Mouse (Mus musculus) ZHBTc4 (cell line): ENCODE measurements around the gene Fanca.
"Not testable (repeated sequence)": the region's sequence is repeated elsewhere in the genome, so short reads cannot be mapped to it uniquely, and the experiment has no call there.

Experiments
- DNase-seq: peaks from one replicate; pipeline ENCODE4 v3.0.0-alpha.2; 2011; ENCODE audit warnings: low read depth, low spot score

Gene Fanca

DNA sequence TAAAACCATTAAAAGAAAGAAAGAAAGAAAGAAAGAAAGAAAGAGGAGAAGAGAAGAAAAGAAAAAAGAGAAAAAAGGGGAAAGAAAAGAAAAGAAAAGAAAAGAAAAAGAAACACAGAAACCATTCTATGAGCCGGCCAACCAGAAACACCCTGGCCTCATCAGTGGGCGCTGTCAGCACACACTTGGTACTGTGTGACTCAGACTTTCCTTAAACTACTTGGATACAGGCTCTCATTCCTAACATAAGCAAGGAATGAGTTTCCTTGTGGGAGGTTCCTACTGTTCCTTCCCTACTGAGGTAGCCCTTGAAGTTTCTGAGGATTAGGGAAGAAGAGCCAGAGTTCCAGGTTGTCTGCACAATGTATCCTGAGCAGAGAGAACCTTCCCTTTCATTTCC lies 12.9 kb upstream of the Fanca start:
- DNase-seq: no peak

DNA sequence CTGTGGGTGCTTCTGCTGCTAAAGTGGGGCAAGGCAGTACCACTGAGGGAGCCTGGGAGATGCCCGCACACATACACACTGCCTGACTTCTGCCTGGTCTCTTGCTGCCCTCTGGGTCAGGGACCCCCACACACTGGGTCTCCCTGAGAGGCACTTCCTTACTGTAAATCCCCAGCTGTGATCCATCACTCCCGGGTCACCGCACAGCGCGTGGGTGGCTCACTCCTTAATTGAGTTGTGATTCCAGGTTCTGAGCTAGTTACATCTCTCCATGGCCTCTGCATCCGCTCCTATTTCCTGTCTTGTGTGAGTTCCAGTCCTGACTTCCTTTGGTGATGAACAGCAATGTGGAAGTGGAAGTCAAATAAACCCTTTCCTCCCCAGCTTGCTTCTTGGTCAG lies 12.3 kb upstream of the Fanca start:
- DNase-seq: no peak

DNA sequence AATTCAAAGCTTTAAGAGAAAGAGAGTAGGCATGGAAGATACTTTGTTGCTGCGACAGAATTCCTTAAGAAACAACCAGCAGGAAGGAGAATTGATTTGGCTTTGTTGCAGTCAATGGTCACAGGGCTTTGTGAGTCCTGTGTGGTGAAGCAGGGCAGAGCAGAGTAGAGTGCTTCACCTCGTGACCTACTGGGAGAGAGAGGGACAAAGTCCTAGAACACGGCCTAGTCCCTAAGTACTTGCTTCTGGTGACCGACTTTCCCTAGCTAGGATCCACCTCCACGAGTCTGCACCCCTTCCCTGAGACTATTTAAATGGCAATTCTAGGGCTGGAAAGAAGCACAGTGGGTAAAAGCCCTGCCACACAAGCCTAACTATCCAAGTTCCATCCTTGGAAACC lies 11.6 kb upstream of the Fanca start:
- DNase-seq: no peak

DNA sequence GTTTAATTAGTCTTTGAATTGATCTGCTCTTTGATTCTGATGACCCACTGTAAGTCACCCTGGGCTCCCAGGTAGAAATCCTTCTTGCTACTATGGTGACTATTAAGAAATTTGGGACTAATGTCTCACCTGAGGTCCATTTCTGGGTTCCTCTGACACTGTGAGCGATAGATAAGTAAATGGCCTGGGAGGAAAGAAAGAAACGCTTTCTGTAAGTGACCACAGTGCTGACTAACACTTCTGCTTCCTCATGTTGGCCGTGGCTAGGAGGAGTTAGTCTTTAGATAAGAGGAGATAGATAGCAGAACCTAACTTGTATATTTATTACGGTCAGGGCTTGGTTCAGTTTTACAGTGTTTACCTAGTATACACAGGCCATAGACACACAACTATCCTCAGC lies 11.0 kb upstream of the Fanca start:
- DNase-seq: no peak

DNA sequence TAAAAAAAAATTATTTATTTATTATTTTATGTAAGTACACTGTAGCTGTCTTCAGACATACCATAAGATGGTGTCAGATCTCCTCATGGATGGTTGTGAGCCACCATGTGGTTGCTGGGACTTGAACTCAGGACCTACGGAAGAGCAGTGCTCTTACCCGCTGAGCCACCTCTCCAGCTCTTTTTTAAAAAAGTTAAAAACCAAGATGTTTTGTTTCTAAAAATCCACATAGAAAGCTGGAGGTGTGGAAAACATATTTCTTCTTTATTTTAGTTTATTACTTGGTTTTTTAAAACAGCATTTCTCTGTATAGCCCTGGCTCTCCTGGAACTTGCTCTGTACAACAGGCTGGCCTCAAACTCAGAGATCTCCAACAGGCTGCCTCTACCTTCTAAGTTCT lies 10.2 kb upstream of the Fanca start:
- no peak for DNase-seq

DNA sequence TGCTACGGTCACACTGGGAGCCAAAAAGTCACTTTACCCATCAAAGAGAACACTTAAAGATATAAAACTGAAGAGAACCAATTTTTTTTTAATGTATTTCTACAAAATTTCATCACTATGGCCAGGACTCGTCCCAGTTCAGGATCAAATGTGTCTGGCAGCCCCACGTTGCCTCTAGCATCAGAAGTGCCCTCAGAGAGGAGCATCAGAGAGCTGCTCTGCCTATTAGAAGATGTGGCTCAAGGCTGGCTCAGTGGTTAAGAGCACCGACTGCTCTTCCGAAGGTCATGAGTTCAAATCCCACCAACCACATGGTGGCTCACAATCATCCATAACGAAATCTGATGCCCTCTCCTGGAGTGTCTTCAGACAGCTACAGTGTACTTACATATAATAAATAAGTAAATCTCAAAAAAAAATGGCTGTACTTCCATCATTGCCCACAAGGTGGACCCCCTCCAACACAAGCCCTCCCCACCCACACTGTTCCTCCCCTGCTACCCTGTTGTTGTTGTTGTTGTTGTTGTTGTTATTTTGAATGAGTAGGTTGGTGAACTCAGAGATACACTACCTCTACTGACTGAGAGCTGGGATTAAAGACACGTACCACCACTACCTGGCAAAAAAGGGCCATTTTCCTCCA lies 1.3 kb upstream of the Fanca start:
- DNase-seq: peak; percentile 71

DNA sequence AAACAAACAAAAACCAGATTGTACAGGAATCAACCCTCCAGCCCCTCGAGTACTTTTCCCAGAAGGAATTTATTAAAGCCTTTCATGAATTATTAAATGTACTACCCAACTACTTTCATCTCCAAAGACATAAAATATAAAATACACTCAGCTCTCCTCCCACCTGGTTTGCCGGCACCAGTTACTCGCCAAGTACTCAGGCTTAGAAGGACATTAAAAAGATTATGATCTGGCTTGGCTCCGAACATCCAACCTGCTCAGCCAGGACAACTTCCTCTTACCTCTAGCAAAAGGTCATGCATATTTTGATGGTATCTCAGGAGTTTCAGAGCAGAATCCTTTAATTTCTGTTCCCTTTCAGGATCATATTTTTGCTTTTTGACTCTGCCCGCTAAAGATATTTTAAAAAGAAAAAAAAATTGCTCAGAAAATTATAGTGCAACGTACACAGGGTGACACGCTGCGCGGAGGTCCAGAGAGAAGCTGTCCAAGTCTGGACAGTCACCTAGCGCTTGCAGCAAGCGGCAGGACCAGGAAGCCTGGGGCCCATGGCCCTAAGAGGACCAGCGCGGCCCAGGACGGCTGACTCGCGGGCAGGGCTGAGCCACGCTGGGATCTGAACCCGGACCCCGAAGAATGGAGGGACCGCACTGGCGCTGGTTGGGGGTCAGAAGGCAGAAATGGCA lies 452 bp downstream of the Fanca start:
- DNase-seq: no peak

DNA sequence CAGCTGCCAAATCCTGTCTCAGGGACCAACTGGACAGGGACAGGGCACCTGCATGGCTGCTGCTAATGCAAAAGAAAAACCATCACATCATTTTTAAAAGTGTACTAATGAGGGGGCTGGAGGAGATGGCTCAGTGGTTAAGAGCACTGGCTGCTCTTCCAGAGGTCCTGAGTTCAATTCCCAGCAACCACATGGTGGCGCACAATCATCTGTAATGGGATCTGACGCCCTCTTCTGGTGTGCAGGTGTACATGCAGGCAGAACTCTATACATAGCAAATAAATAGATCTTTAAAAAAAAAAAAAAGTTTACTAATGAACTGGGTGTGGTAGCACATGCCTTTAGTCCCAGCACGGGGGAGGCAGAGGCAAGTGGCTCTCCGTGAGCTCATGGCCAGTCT lies 9.6 kb downstream of the Fanca start:
- no peak for DNase-seq

DNA sequence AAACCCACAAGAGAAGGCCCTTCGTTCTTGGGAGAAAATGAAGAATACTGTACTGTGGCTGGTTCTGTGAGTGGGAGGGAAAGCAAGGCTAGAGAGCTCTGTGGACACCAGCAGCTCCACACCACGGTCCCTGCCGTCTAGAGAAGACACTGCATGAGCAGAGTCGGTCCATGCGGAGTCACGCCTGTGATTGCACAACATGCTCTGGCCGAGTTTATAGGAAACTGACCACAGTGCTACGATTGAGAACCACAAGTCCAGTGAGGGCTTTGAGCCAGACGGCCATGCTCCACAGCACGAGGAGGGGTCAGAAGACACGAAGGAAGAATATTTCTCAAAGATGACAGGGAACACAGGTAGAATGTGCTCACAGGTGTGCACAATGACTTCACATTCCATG lies 20.1 kb downstream of the Fanca start:
- no peak for DNase-seq

DNA sequence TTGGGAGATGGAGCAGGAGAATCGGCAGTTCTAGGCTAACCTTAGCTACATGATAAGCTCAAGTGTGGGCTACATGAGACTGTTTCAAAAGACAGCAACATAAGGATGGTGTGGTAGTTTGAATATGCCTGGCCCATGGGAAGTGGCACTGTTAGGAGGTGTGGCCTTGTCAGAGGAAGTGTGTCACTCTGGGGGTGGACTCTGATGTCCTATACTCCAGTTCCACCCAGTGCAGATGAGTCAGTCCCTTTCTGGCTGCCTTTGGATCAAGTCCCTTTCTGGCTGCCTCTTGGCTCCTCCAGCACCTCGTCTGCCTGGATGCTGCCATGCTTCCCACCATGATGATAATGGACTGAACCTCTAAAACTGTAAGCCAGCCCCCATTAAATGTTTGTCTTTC lies 25.6 kb downstream of the Fanca start:
- DNase-seq: no peak

DNA sequence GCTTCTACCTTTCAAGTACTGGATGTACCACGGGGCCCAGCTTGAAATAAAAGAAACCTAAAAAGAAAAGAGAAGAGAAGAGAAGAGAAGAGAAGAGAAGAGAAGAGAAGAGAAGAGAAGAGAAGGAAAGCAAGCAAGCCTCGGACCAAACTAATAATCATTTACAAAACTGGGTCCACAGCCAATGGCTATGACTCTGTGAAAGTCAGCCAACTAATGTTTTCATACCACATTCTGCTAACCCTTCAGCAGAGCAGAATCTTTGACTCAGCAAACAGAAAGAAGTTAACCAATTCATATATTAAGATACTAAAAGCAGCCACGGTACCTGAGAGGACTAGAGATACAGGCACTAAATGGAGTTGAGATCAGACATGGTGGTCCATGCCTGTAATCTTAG lies 26.1 kb downstream of the Fanca start:
- DNase-seq: no peak

DNA sequence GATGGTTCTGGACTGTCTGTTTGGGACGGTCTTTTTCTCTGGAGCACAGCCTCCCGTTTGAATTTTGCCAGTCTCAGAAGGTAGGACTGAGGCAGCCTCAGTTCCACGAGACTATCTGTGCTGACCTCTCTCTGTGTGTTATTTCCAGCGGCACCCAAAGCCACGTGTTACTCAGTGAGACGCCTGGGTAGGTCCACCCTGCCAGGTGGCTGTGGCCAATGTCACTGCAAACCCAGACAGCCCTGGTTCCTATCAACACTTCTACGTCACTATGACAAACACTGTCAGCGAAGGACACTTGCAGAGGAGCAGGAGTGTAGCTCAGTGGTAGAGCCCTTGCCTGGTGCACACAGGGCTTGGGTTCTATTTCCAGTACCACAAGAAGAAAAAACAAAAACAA lies 26.7 kb downstream of the Fanca start:
- no peak for DNase-seq

DNA sequence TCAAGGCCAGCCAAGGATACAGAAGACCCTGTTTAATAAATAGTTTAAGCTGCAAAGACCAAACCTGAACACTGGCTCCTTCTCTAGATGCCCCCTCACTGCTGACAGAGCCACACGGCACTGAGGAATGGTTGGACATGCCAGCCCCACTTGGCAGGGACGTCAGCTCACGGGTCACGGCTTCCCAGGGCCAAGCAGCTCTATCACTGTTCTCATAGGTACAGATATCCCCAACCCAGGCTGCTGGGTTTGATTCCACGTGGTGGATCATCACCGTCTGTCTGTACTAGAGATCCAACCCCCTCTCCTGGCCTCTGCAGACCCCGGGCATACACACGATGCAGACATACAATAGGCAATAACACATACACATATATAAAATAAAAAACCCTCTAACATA lies 27.7 kb downstream of the Fanca start:
- DNase-seq: no peak

DNA sequence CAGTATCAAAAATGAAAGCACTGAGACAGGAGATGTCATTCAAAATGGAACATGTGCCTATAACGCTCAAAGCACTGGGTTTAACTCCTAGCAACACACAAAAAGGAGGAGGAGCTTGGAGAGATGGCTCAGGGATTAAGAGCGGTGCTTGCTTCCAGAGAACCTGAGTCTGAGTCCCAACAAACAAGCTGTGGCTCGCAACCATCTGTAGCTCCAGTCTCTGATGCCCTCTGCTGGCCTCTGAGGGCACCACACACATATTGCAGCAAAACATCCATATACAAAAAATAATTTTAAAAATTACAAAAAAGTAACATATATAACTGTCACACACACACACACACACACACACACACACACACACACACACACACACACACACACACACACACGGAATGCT lies 28.2 kb downstream of the Fanca start:
- DNase-seq: peak; percentile 74

DNA sequence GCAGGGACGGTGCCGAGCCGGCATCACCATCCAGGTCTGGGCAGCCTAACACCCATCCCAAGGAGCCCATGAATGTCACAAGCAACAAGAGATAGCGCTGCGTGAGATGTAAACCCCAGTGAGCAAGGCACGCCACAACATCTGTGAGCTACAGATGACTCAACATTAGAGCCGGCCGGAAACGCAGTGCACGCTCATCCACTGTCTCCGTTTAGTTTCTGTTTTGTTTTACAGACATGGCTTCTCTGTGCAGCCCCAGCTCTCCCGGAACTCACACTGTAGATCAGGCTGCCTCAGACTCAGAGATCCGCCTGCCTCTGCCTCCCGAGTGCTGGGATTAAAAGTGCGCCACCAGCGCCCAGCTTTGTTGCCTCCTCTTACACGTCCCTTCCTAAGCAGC lies 31.0 kb downstream of the Fanca start:
- DNase-seq: no peak

DNA sequence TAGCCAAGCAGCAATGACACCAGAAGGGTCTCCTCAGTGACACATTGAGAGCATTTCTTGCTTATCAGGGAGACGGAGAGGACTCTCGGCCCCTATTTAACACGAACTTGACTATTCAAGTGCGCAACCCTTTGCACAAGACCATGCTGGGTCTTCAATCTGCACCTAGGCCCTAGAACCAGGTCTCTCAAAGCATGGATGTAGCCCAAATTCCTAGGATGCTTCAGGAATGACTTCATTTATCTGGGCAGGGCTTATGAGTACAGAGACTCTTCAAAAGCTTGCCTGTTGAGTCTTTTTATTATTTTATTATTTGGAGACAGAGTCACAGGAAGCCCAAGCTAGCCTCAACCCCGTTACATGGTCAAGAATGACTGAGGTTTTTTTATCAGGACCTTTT lies 33.9 kb downstream of the Fanca start:
- DNase-seq: peak; percentile 24

DNA sequence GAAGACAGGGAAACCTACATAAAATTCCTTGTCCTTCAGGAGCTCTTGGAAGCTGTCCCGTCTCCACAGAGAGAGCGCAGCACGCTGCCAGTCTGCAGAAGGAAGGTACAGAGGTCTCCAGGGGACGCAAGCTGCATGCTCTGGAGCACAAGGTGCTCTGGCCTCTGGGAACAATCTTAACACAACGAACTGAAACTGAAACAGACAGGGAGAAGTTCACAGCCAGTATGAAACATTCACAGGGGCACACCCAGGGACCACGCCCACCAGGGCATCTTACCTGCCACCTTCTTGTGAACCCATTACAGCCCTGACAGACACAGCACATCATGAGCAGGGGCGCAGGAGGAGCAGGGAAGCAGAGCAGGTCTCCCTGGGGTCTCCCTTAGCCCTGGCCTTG lies 34.4 kb downstream of the Fanca start:
- DNase-seq: no peak

DNA sequence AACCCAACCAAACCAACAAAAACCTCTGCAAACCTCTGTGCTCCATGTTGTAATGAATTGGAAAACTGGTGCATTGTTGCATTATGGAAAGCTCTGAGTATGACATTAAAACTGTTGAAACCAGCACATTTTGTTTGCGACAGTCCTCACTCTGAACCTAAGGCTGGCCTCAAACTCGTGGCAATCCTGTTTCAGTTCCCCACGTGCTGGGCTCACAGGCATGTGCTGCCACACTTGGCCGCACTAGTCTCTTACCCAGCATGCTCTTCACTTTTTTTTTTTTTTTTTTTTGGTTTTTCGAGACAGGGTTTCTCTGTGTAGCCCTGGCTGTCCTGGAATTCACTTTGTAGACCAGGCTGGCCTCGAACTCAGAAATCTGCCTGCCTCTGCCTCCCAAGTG lies 35.4 kb downstream of the Fanca start:
- not testable (repeated sequence) for DNase-seq

DNA sequence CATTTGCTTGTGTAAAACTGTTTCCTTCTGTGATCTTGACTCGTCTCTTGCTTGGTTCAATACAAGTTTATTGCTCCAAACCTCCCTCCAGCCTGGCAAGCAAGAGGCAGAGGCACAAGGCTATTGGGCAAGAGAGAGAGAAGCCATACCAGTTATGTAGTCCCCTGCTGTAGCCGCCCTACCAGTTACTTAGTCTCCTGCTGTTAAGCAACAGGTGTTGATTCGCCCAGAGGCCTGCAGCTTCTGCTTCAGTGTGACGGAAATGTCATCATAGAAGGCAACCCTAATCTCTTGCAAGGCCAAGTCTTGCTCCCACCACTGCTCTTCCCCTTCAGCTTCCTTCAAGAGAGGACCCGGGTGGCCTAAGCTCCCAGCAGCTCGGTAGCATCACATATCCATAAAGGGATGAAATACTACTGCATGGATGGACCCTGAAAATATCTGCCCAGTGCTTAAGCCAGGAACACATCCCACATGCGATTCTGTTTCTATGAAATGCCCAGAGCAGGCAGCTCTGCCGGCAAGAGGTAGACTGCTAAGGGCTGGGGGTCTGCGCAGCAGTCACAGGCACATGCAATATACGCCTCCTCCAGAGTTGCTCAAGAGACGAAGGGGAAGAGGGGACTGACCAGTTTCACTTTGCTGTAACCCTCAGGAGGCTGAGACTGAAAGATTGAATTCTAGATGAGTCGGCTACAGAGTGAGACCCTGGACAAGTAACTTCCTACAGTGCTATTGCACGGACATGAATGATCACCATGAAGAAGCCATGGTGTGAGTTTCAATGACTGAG lies 37.9 kb downstream of the Fanca start:
- DNase-seq: no peak

DNA sequence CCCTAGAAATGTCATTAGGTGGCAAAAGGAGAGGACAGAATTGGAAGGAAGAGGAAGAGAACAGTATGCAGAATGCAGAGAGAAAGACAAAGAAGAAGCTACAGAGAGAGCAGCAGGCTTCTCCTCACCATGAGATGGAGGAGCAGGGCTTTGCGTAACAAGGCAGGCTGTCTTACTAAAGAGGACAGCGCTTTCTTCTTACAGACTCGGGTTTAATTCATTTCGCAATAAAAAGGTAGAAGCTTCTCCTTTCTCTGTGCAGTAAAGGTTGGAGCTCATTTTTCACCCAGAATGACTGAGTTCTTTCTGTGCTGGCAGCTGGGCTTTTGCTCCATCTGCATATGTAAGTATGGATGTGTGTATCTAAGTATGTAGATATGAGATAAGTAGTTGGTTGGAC lies 38.5 kb downstream of the Fanca start:
- DNase-seq: no peak

DNA sequence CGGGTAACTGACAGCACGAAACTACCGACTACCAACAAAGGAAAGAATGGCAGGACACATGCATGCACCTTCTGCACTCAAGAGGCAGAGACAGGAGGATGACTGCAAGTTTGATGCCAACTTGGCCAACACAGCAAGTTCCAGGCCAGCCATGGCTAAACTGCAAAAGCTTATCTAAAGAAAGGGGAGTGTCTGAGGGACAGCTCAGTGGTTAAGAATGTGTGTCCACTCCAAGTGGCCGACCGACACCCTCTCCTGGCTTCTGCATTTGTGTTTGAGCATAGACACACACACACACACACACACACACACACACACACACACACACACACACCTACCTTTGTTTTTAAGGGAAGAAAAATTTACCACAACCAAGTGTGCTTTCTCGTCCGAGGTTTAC lies 39.9 kb downstream of the Fanca start:
- no peak for DNase-seq

DNA sequence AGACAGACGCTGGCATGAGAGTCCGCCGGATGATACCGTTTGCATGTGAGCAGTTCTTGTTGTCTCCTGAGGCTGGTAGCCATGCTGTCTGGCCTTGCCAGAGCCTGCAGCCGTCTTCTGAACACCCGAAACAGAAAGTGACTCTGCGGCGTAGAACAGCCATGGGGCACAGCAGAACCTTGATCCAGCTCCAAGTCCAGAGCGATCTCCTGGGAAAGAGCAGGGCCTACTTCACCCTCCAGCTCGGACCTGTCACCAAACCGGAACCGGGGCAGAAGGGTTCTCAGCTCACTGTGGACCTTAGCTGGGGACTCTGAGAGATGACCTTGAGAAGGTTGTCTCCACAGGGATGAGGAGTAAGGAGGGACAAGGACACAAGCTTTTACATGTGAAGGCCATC lies 43.3 kb downstream of the Fanca start:
- no peak for DNase-seq

DNA sequence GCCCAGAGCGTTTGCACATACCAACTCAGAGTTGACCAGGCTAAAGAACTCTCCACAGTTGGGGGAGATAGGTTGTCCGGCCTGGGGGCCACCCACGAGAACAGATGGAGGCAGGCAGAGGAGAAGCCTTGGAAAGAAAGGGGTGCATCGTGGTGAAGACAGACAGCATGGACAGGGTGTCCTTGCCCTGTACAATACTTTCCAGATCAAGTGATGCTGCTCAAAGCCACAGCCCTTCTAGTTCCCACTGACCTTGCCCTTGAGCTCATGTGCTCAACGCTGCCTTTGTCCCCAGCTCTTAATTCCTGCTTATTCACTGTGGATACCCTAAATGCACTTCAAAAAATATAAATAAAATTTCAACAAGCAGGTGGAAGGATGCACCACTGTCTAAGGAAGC lies 43.9 kb downstream of the Fanca start:
- DNase-seq: no peak
